Mouse (Mus musculus) thymus, adult 2 months (tissue): ENCODE results near the gene E130208F15Rik. TPM values are rescaled to one million over a fixed set of nuclear protein-coding genes. Genes with fewer than 3 reads are reported as not detected.

ENCODE experiments used
- DNase-seq: peaks from one replicate; pipeline ENCODE4 v3.0.0; 2021
- H3K27ac ChIP-seq: fragments of 200-500 bp; 2 replicates; pipeline ENCODE4 v1.5.1; 2012; ENCODE audit warnings: low read length, control low read depth; ENCODE audit not compliant: control insufficient read depth, insufficient read depth
- H3K27me3 ChIP-seq: fragments of 200-500 bp; 2 replicates; pipeline ENCODE4 v1.6.1; 2012; ENCODE audit warnings: mild to moderate bottlenecking, low read length, moderate library complexity, mixed read lengths; ENCODE audit not compliant: control insufficient read depth, insufficient read depth
- H3K36me3 ChIP-seq: fragments of 200-500 bp; 2 replicates; pipeline ENCODE4 v1.6.1; 2012; ENCODE audit warnings: mild to moderate bottlenecking, low read length, moderate library complexity; ENCODE audit not compliant: control insufficient read depth, insufficient read depth
- H3K4me1 ChIP-seq: fragments of 200-500 bp; replicated peaks from 2 replicates; pipeline ENCODE4 v1.6.1; 2012; ENCODE audit warnings: low read length; ENCODE audit not compliant: control insufficient read depth, insufficient read depth
- H3K4me3 ChIP-seq: fragments of 200-500 bp; 2 replicates; pipeline ENCODE4 v1.5.1; 2012; ENCODE audit warnings: mild to moderate bottlenecking, low read length, control low read depth, moderate library complexity; ENCODE audit not compliant: control insufficient read depth, insufficient read depth
- CTCF ChIP-seq: fragments of 200-500 bp; IDR thresholded peaks from 2 replicates; pipeline ENCODE4 v1.5.1; 2012; ENCODE audit warnings: mild to moderate bottlenecking, control low read depth, low read length, moderate library complexity, borderline replicate concordance; ENCODE audit not compliant: control insufficient read depth, poor library complexity, insufficient read depth; ENCODE audit errors: extremely low read depth
- POLR2A ChIP-seq: fragments of 200-500 bp; IDR thresholded peaks from 2 replicates; pipeline ENCODE4 v1.6.1; 2012; ENCODE audit warnings: mild to moderate bottlenecking, low read length, control low read depth, moderate library complexity; ENCODE audit not compliant: control insufficient read depth, poor library complexity, insufficient read depth; ENCODE audit errors: extremely low read depth
- WGBS: fragments of 180-500 bp; shearing (Covaris S2); methylation state at CpG from one replicate; pipeline ENCODE4 v1.1.7; 2018; 5-methylcytosine and 5-hydroxymethylcytosine counted together
- polyA plus RNA-seq: library from polyadenylated mRNA; depleted of rRNA; stranded (reverse); fragments of >200 nt; gene quantifications from 2 replicates; pipeline ENCODE4 v1.2.3, GENCODE M21; 2012

The E130208F15Rik gene
- polyA plus RNA-seq, 1 experiment: 0.93 TPM

- Histone ChIP-seq H3K36me3 (no peaks in the 10 kb centered on the region), H3K4me1 (peaks cover 9% of the 10 kb centered on the region), H3K27me3 (no peaks in the 10 kb centered on the region), H3K27ac (no peak overlapping the region), H3K4me3 (no peak overlapping the region)
- DNase-seq: no peak
- WGBS: 87% methylated on average over 4 of the region's 4 CpGs
- TF ChIP-seq POLR2A (no peak), CTCF (no peak)
Observed at GRCm38 (mm10) chr7:30281522-30281921, 40.0 kb upstream of the E130208F15Rik start.

GRCm38 (mm10) chr7:30282740-30283139, 38.8 kb upstream of the E130208F15Rik start:
- 88% methylated on average over 7 of the region's 7 CpGs for WGBS

GRCm38 (mm10) chr7:30286701-30287410, 34.7 kb upstream of the E130208F15Rik start:
- no peak for DNase-seq
- no peak for TF ChIP-seq CTCF
- no peak for TF ChIP-seq POLR2A
- Histone ChIP-seq H3K27ac (no peak overlapping the region), H3K36me3 (no peaks in the 10 kb centered on the region), H3K27me3 (no peaks in the 10 kb centered on the region), H3K4me1 (peaks cover 6% of the 10 kb centered on the region), H3K4me3 (no peak overlapping the region)
- 70% methylated on average over 8 of the region's 8 CpGs for WGBS

More at GRCm38 (mm10) chr7:30282740-30283139, 38.8 kb upstream of the E130208F15Rik start:
- H3K4me3 ChIP-seq: no peak overlapping the region
- no peaks in the 10 kb centered on the region for H3K27me3 ChIP-seq
- no peak for DNase-seq
- no peak overlapping the region for H3K27ac ChIP-seq
- peaks cover 9% of the 10 kb centered on the region for H3K4me1 ChIP-seq
- TF ChIP-seq POLR2A (no peak), CTCF (no peak)
- no peaks in the 10 kb centered on the region for H3K36me3 ChIP-seq

GRCm38 (mm10) chr7:30288046-30288445, 33.5 kb upstream of the E130208F15Rik start:
- TF ChIP-seq CTCF (no peak), POLR2A (no peak)
- no peak for DNase-seq
- no peak overlapping the region for H3K4me3 ChIP-seq
- no peaks in the 10 kb centered on the region for H3K36me3 ChIP-seq
- H3K27ac ChIP-seq: no peak overlapping the region
- 79% methylated on average over 6 of the region's 6 CpGs for WGBS
- no peaks in the 10 kb centered on the region for H3K27me3 ChIP-seq
- H3K4me1 ChIP-seq: peaks cover 7% of the 10 kb centered on the region

GRCm38 (mm10) chr7:30289071-30289713, 32.3 kb upstream of the E130208F15Rik start:
- H3K36me3 ChIP-seq: no peaks in the 10 kb centered on the region
- no peak for DNase-seq
- TF ChIP-seq CTCF (no peak), POLR2A (no peak)
- H3K4me1 ChIP-seq: peaks cover 7% of the 10 kb centered on the region
- no peaks in the 10 kb centered on the region for H3K27me3 ChIP-seq
- no peak overlapping the region for H3K4me3 ChIP-seq
- H3K27ac ChIP-seq: no peak overlapping the region
- 92% methylated on average over 7 of the region's 7 CpGs for WGBS

- no peak for TF ChIP-seq POLR2A
- Histone ChIP-seq H3K27me3 (no peaks in the 10 kb centered on the region), H3K4me3 (no peak overlapping the region), H3K27ac (no peak overlapping the region), H3K4me1 (peaks cover 7% of the 10 kb centered on the region), H3K36me3 (no peaks in the 10 kb centered on the region)
- DNase-seq: no peak
- 88% methylated on average over 10 of the region's 10 CpGs for WGBS
Observed at GRCm38 (mm10) chr7:30289714-30290399, 31.7 kb upstream of the E130208F15Rik start.
